In genomic region chr6:145382586-145383380, GRCm38 (mm10) we compare ENCODE assay signal across 14 mouse cellular contexts.
DNase-seq lines count a peak whose midpoint lies in the region; ATAC-seq and TF ChIP-seq lines count a peak whose summit lies in the region.
"Had no signal": no experiment of that assay in that cellular context is flagged by ENCODE, and none has a peak within 500 bp of the region (broad histone marks: within the 10 kb centered on the region; RNA-seq: fewer than 3 reads in every experiment).

No protein-coding gene starts in this region.

- H3K4me2 ChIP-seq in hindbrain, embryonic 12.5 days (replicated peaks): no peak overlapping the region
- H3K4me2 ChIP-seq in intestine, embryonic 16.5 days (ENCODE audit: low read depth, low read length): no peak overlapping the region

- no peak overlapping the region for H3K9ac ChIP-seq in hindbrain, embryonic 12.5 days
- H3K9ac ChIP-seq in intestine, embryonic 16.5 days (ENCODE audit: low read depth, low read length): no peak overlapping the region

- no peak for TF ChIP-seq CTCF in C2C12 (IDR thresholded peaks at IDR 0.05; ENCODE audit: control insufficient read depth, insufficient read depth, insufficient read length)

- ATAC-seq in hindbrain, embryonic 12.5 days (ENCODE audit: low FRiP score): 0 out of 2 replicates have a peak, but pooled peaks have one; percentile 25
- ATAC-seq in intestine, embryonic 16.5 days: peak; percentile 64; the same call in 1 of the 2 replicates
- ATAC-seq: activated CD4-positive, CD25-positive, alpha-beta regulatory T cell, adult 4 months had no signal

- WGBS in hindbrain, embryonic 12.5 days: 71% methylated on average over 12 of the region's 12 CpGs
- 86% methylated on average over 12 of the region's 12 CpGs for WGBS in hindbrain, embryonic 10.5 days
- WGBS in intestine, embryonic 16.5 days: 70% methylated on average over 12 of the region's 12 CpGs

- no peaks in the 10 kb centered on the region for H3K79me3 ChIP-seq in C2C12 (ENCODE audit: low read depth)

- H3K27ac ChIP-seq in hindbrain, embryonic 12.5 days: no peak overlapping the region
- H3K27ac ChIP-seq in hindbrain, embryonic 10.5 days: no peak overlapping the region
- H3K27ac ChIP-seq in intestine, embryonic 16.5 days (ENCODE audit: low read length): no peak overlapping the region
- H3K27ac ChIP-seq: left cerebral cortex, adult 2 months had no signal

- no peaks in the 10 kb centered on the region for H3K79me2 ChIP-seq in C2C12 (ENCODE audit: control insufficient read depth, insufficient read depth)

- H3K27me3 ChIP-seq in hindbrain, embryonic 12.5 days: no peaks in the 10 kb centered on the region
- H3K27me3 ChIP-seq in hindbrain, embryonic 10.5 days (ENCODE audit: insufficient read depth, poor library complexity, severe bottlenecking): no peaks in the 10 kb centered on the region
- no peaks in the 10 kb centered on the region for H3K27me3 ChIP-seq in C2C12 (ENCODE audit: control insufficient read depth, insufficient read depth, insufficient read length)
- no peaks in the 10 kb centered on the region for H3K27me3 ChIP-seq in intestine, embryonic 16.5 days (replicated peaks; ENCODE audit: control insufficient read depth, insufficient read depth, low read length)

- DNase-seq in adrenal gland, postnatal 10 days: peak; percentile 37
- DNase-seq in adrenal gland, postnatal 4 days (ENCODE audit: low spot score in 2 of 2): no peak
- no peak for DNase-seq in hindbrain, embryonic 10.5 days (ENCODE audit: low spot score)
- no peak for DNase-seq in thymus, postnatal 4 days
- DNase-seq in spleen, postnatal 4 days (ENCODE audit: low spot score in 2 of 2): no peak
- DNase-seq: kidney, postnatal 14 days; liver; thymus, postnatal 25 days had no signal

- H3K9me3 ChIP-seq in hindbrain, embryonic 12.5 days (replicated peaks): no peaks in the 10 kb centered on the region
- H3K9me3 ChIP-seq in hindbrain, embryonic 10.5 days: no peaks in the 10 kb centered on the region
- H3K9me3 ChIP-seq in intestine, embryonic 16.5 days (ENCODE audit: control insufficient read depth, low read length): no peaks in the 10 kb centered on the region

- H3K4me1 ChIP-seq in hindbrain, embryonic 12.5 days: peaks cover 24% of the 10 kb centered on the region
- peaks cover 24% of the 10 kb centered on the region for H3K4me1 ChIP-seq in hindbrain, embryonic 10.5 days (replicated peaks)
- no peaks in the 10 kb centered on the region for H3K4me1 ChIP-seq in intestine, embryonic 16.5 days (ENCODE audit: control insufficient read depth, insufficient read depth, low read length)

- H3K36me3 ChIP-seq in hindbrain, embryonic 12.5 days: no peaks in the 10 kb centered on the region
- no peaks in the 10 kb centered on the region for H3K36me3 ChIP-seq in hindbrain, embryonic 10.5 days
- H3K36me3 ChIP-seq in C2C12 (ENCODE audit: control insufficient read depth, insufficient read depth): no peaks in the 10 kb centered on the region
- no peaks in the 10 kb centered on the region for H3K36me3 ChIP-seq in intestine, embryonic 16.5 days (ENCODE audit: control insufficient read depth, insufficient read depth, low read length)
- H3K36me3 ChIP-seq: G1E had no signal

- no peak overlapping the region for H3K4me3 ChIP-seq in hindbrain, embryonic 12.5 days
- no peak overlapping the region for H3K4me3 ChIP-seq in hindbrain, embryonic 10.5 days
- H3K4me3 ChIP-seq in C2C12 (ENCODE audit: insufficient read depth, poor library complexity, severe bottlenecking): no peak overlapping the region
- H3K4me3 ChIP-seq in intestine, embryonic 16.5 days (ENCODE audit: low read length): no peak overlapping the region
- H3K4me3 ChIP-seq: left cerebral cortex, adult 2 months had no signal

- H3ac ChIP-seq in C2C12 (ENCODE audit: control insufficient read depth, insufficient read length, low read depth): no peak overlapping the region

TF ChIP-seq in C2C12, 6 proteins besides CTCF, POLR2A, EP300 and RAD21:
- TF ChIP-seq MAX (IDR thresholded peaks at IDR 0.05): no peak
- TF ChIP-seq MYOD1 (IDR thresholded peaks at IDR 0.05; ENCODE audit: control insufficient read depth, insufficient read length, low read depth): peak; percentile 83
- peak; percentile 73 for TF ChIP-seq USF1 (IDR thresholded peaks at IDR 0.05; ENCODE audit: low read depth)
